Mouse (Mus musculus) midbrain, embryonic 11.5 days (tissue): ENCODE results near the gene Gm4131. TPM values are rescaled to one million over a fixed set of nuclear protein-coding genes. Genes with fewer than 3 reads are reported as not detected.
A peak's percentile ranks its signal among the peaks of the same experiment; 100 is the strongest.
"Not testable (repeated sequence)": the region's sequence is repeated elsewhere in the genome, so short reads cannot be mapped to it uniquely, and the experiment has no call there.

Experiments used
- ATAC-seq: fragments of 200-750 bp; cut with Nextera tagmentation; 2 replicates; pipeline ENCODE4 v1.8.0; 2017; ENCODE audit warnings: moderate TSS enrichment, moderate library complexity; ENCODE audit not compliant: low FRiP score
- DNase-seq: peaks from one replicate; pipeline ENCODE4 v3.0.0; 2015; ENCODE audit warnings: low spot score; ENCODE audit errors: missing footprints
- H3K27ac ChIP-seq: fragments of 300-500 bp; sonication (generic); 2 replicates; pipeline ENCODE4 v1.5.1; 2014; ENCODE audit warnings: low read depth, low read length
- H3K27me3 ChIP-seq: fragments of 300-500 bp; sonication (generic); 2 replicates; pipeline ENCODE4 v1.6.1; 2014; ENCODE audit warnings: mild to moderate bottlenecking, low read length, moderate library complexity, mixed read lengths; ENCODE audit not compliant: control insufficient read depth, insufficient read depth
- H3K36me3 ChIP-seq: fragments of 300-500 bp; sonication (generic); 2 replicates; pipeline ENCODE4 v1.6.1; 2014; ENCODE audit warnings: mild to moderate bottlenecking, low read length, moderate library complexity, mixed read lengths; ENCODE audit not compliant: control insufficient read depth, insufficient read depth
- H3K4me1 ChIP-seq: fragments of 300-500 bp; sonication (generic); 2 replicates; pipeline ENCODE4 v1.6.1; 2014; ENCODE audit warnings: low read length; ENCODE audit not compliant: control insufficient read depth, insufficient read depth
- H3K4me2 ChIP-seq: fragments of 300-500 bp; sonication (generic); 2 replicates; pipeline ENCODE4 v1.6.1; 2014; ENCODE audit warnings: mild to moderate bottlenecking, moderate library complexity
- H3K4me3 ChIP-seq: fragments of 300-500 bp; sonication (generic); 2 replicates; pipeline ENCODE4 v1.5.1; 2014; ENCODE audit warnings: low read depth, low read length
- H3K9ac ChIP-seq: fragments of 300-500 bp; sonication (generic); 2 replicates; pipeline ENCODE4 v1.6.1; 2014; ENCODE audit warnings: low read length
- H3K9me3 ChIP-seq: fragments of 300-500 bp; sonication (generic); 2 replicates; pipeline ENCODE4 v1.6.1; 2016; ENCODE audit warnings: low read length; ENCODE audit not compliant: control insufficient read depth
- WGBS: fragments of 180-500 bp; shearing (Covaris S2); extraction: QIAGEN DNeasy Blood & Tissue Kit; methylation state at CpG from one replicate; pipeline ENCODE4 v1.1.7; 2014; 5-methylcytosine and 5-hydroxymethylcytosine counted together
- polyA plus RNA-seq: library from polyadenylated mRNA; unstranded; fragments of >200 nt; fragmentation: Nextera tagmentation; extraction: Ambion mirVana; gene quantifications from 2 replicates; pipeline ENCODE4 v1.2.1, GENCODE M21; 2014

The Gm4131 gene
- not detected in 2 replicates for polyA plus RNA-seq

- H3K4me2 ChIP-seq, H3K9me3 ChIP-seq, H3K9ac ChIP-seq, H3K27me3 ChIP-seq, H3K4me1 ChIP-seq, H3K4me3 ChIP-seq, DNase-seq, H3K36me3 ChIP-seq, H3K27ac ChIP-seq, ATAC-seq: not testable (repeated sequence)
- 71% methylated on average over 9 of the region's 9 CpGs for WGBS
These were observed at the start of gene Gm4131 for GRCm38 (mm10) chr14:62566821-62567220. TSS of gene Gm4131 (minus strand) at chr14:62566921.

GRCm38 (mm10) chr14:62609904-62610303 is 43.2 kb upstream of the Gm4131 start:
- Histone ChIP-seq H3K9me3 (no peaks in the 10 kb centered on the region), H3K27ac (no peak overlapping the region), H3K9ac (no peak overlapping the region), H3K27me3 (no peaks in the 10 kb centered on the region), H3K4me2 (no peak overlapping the region), H3K4me3 (no peak overlapping the region), H3K4me1 (no peaks in the 10 kb centered on the region), H3K36me3 (no peaks in the 10 kb centered on the region)
- DNase-seq (no peak), ATAC-seq (no peak)
- 76% methylated on average over 3 of the region's 3 CpGs for WGBS

GRCm38 (mm10) chr14:62607791-62608196 is 41.1 kb upstream of the Gm4131 start:
- ATAC-seq (no peak), DNase-seq (no peak)
- WGBS: 81% methylated on average over 8 of the region's 8 CpGs
- no peaks in the 10 kb centered on the region for H3K4me1 ChIP-seq
- H3K9me3 ChIP-seq: no peaks in the 10 kb centered on the region
- no peaks in the 10 kb centered on the region for H3K27me3 ChIP-seq
- no peak overlapping the region for H3K9ac ChIP-seq
- H3K27ac ChIP-seq: no peak overlapping the region
- no peak overlapping the region for H3K4me3 ChIP-seq
- no peaks in the 10 kb centered on the region for H3K36me3 ChIP-seq
- H3K4me2 ChIP-seq: no peak overlapping the region

- Histone ChIP-seq H3K9me3 (no peaks in the 10 kb centered on the region), H3K4me3 (no peak overlapping the region), H3K36me3 (no peaks in the 10 kb centered on the region), H3K27me3 (no peaks in the 10 kb centered on the region), H3K9ac (no peak overlapping the region), H3K4me2 (no peak overlapping the region), H3K27ac (no peak overlapping the region), H3K4me1 (0 out of 2 replicates have a peak, but pooled peaks cover 2% of the 10 kb centered on the region)
- ATAC-seq (no peak), DNase-seq (no peak)
- WGBS: 90% methylated on average over 1 of the region's 1 CpGs
These were observed 36.1 kb upstream of the Gm4131 start for GRCm38 (mm10) chr14:62602869-62603268.

- Histone ChIP-seq H3K27ac (no peak overlapping the region), H3K36me3 (no peaks in the 10 kb centered on the region), H3K4me3 (no peak overlapping the region), H3K4me2 (no peak overlapping the region), H3K27me3 (no peaks in the 10 kb centered on the region), H3K9ac (no peak overlapping the region), H3K4me1 (0 out of 2 replicates have a peak, but pooled peaks cover 2% of the 10 kb centered on the region), H3K9me3 (no peaks in the 10 kb centered on the region)
- ATAC-seq (no peak), DNase-seq (no peak)
- 76% methylated on average over 1 of the region's 1 CpGs for WGBS
These were observed 35.5 kb upstream of the Gm4131 start for GRCm38 (mm10) chr14:62602271-62602670.

- ATAC-seq (no peak), DNase-seq (no peak)
- H3K27me3 ChIP-seq: no peaks in the 10 kb centered on the region
- 74% methylated on average over 6 of the region's 6 CpGs for WGBS
- H3K27ac ChIP-seq: no peak overlapping the region
- H3K9me3 ChIP-seq: no peaks in the 10 kb centered on the region
- H3K36me3 ChIP-seq: no peaks in the 10 kb centered on the region
- 0 out of 2 replicates have a peak, but pooled peaks cover 2% of the 10 kb centered on the region for H3K4me1 ChIP-seq
- H3K4me3 ChIP-seq: no peak overlapping the region
- H3K4me2 ChIP-seq: no peak overlapping the region
- no peak overlapping the region for H3K9ac ChIP-seq
These were observed 33.4 kb upstream of the Gm4131 start for GRCm38 (mm10) chr14:62600109-62600522.

- ATAC-seq: peak; percentile 65
- WGBS: 10% methylated on average over 3 of the region's 3 CpGs
These were observed 18.6 kb upstream of the Gm4131 start for GRCm38 (mm10) chr14:62585338-62585737.

GRCm38 (mm10) chr14:62584637-62585036 is 17.9 kb upstream of the Gm4131 start:
- no peaks in the 10 kb centered on the region for H3K9me3 ChIP-seq
- no peaks in the 10 kb centered on the region for H3K27me3 ChIP-seq
- peak overlapping the region; percentile 21 for H3K9ac ChIP-seq
- H3K4me2 ChIP-seq: no peak overlapping the region
- H3K27ac ChIP-seq: peak overlapping the region; percentile 42
- H3K36me3 ChIP-seq: no peaks in the 10 kb centered on the region
- DNase-seq (no peak), ATAC-seq (peak; percentile 47; the same call in 1 of the 2 replicates)
- H3K4me1 ChIP-seq: peaks cover 39% of the 10 kb centered on the region
- no peak overlapping the region for H3K4me3 ChIP-seq

More at GRCm38 (mm10) chr14:62585338-62585737, 18.6 kb upstream of the Gm4131 start:
- no peaks in the 10 kb centered on the region for H3K9me3 ChIP-seq
- no peak overlapping the region for H3K4me3 ChIP-seq
- peak overlapping the region; percentile 42; the same call in 1 of the 2 replicates for H3K27ac ChIP-seq
- DNase-seq: no peak
- H3K36me3 ChIP-seq: no peaks in the 10 kb centered on the region
- no peak overlapping the region for H3K4me2 ChIP-seq
- H3K27me3 ChIP-seq: no peaks in the 10 kb centered on the region
- H3K4me1 ChIP-seq: peaks cover 39% of the 10 kb centered on the region
- H3K9ac ChIP-seq: no peak overlapping the region

GRCm38 (mm10) chr14:62581768-62582167 is 15.0 kb upstream of the Gm4131 start:
- DNase-seq (peak; percentile 89), ATAC-seq (peak; percentile 51; the same call in 1 of the 2 replicates)
- WGBS: 22% methylated on average over 9 of the region's 9 CpGs
- Histone ChIP-seq H3K4me3 (no peak overlapping the region), H3K9me3 (no peaks in the 10 kb centered on the region), H3K27me3 (no peaks in the 10 kb centered on the region), H3K9ac (peak overlapping the region; percentile 30; the same call in 1 of the 2 replicates), H3K27ac (peak overlapping the region; percentile 82), H3K4me1 (peaks cover 39% of the 10 kb centered on the region), H3K4me2 (no peak overlapping the region), H3K36me3 (no peaks in the 10 kb centered on the region)
